Mouse (Mus musculus) spleen, adult 18-20 months (tissue): ENCODE measurements around the gene Slc16a2.
"Not testable (repeated sequence)": the region's sequence is repeated elsewhere in the genome, so short reads cannot be mapped to it uniquely, and the experiment has no call there.

Experiments used
- DNase-seq, 2 experiments: peaks; one replicate each; pipeline ENCODE4 v3.0.0; 2022; ENCODE audit warnings: mixed read lengths in 2 of 2

The Slc16a2 gene

GRCm38 (mm10) chrX:103733091-103733490 lies 88.7 kb downstream of the Slc16a2 start:
- no peak for DNase-seq

- no peak for DNase-seq
These were observed 89.6 kb downstream of the Slc16a2 start for GRCm38 (mm10) chrX:103732033-103732703.

- no peak for DNase-seq
These were observed 99.3 kb downstream of the Slc16a2 start for GRCm38 (mm10) chrX:103722437-103722836.

- no peak for DNase-seq
These were observed 102.1 kb downstream of the Slc16a2 start for GRCm38 (mm10) chrX:103719618-103720185.

GRCm38 (mm10) chrX:103712922-103713321 lies 108.9 kb downstream of the Slc16a2 start:
- DNase-seq: no peak

GRCm38 (mm10) chrX:103709671-103710070 lies 112.1 kb downstream of the Slc16a2 start:
- no peak for DNase-seq

GRCm38 (mm10) chrX:103708592-103708991 lies 113.2 kb downstream of the Slc16a2 start:
- DNase-seq: no peak

GRCm38 (mm10) chrX:103704611-103705010 lies 117.2 kb downstream of the Slc16a2 start:
- no peak for DNase-seq

GRCm38 (mm10) chrX:103704024-103704423 lies 117.8 kb downstream of the Slc16a2 start:
- DNase-seq: no peak

- DNase-seq: no peak
These were observed 124.0 kb downstream of the Slc16a2 start for GRCm38 (mm10) chrX:103697796-103698195.

- no peak for DNase-seq
These were observed 125.7 kb downstream of the Slc16a2 start for GRCm38 (mm10) chrX:103696081-103696519.

- DNase-seq: peak; percentile 32 to 36
These were observed 126.4 kb downstream of the Slc16a2 start for GRCm38 (mm10) chrX:103695165-103695996.

- no peak for DNase-seq
These were observed 127.0 kb downstream of the Slc16a2 start for GRCm38 (mm10) chrX:103694787-103695164.

- DNase-seq: no peak
These were observed 127.4 kb downstream of the Slc16a2 start for GRCm38 (mm10) chrX:103694381-103694780.

GRCm38 (mm10) chrX:103692916-103693315 lies 128.9 kb downstream of the Slc16a2 start:
- DNase-seq: no peak

GRCm38 (mm10) chrX:103688551-103688950 lies 133.2 kb downstream of the Slc16a2 start:
- no peak for DNase-seq

GRCm38 (mm10) chrX:103674674-103675073 lies 147.1 kb downstream of the Slc16a2 start:
- no peak for DNase-seq

GRCm38 (mm10) chrX:103673761-103674160 lies 148.0 kb downstream of the Slc16a2 start:
- DNase-seq: no peak

GRCm38 (mm10) chrX:103670245-103670644 lies 151.5 kb downstream of the Slc16a2 start:
- no peak for DNase-seq

- not testable (repeated sequence) for DNase-seq
These were observed 157.3 kb downstream of the Slc16a2 start for GRCm38 (mm10) chrX:103664445-103664844.

GRCm38 (mm10) chrX:103658985-103659384 lies 162.8 kb downstream of the Slc16a2 start:
- no peak for DNase-seq

- DNase-seq: no peak
These were observed 168.8 kb downstream of the Slc16a2 start for GRCm38 (mm10) chrX:103653021-103653420.

GRCm38 (mm10) chrX:103652048-103652447 lies 169.7 kb downstream of the Slc16a2 start:
- no peak for DNase-seq
